ENCODE assay signal across 9 mouse cellular contexts in genomic region chr1:134708801-134709385, GRCm38 (mm10).
A peak's percentile ranks its signal among the peaks of the same experiment; 100 is the strongest.
DNase-seq lines count a peak whose midpoint lies in the region; ATAC-seq and TF ChIP-seq lines count a peak whose summit lies in the region.
"Had no signal": no experiment of that assay in that cellular context is flagged by ENCODE, and none has a peak within 500 bp of the region (broad histone marks: within the 10 kb centered on the region; RNA-seq: fewer than 3 reads in every experiment).

No protein-coding gene starts in this region.

- no peak for TF ChIP-seq POLR2A in heart, adult 2 months (IDR thresholded peaks at IDR 0.05; ENCODE audit: insufficient read depth, low read depth, low read length)

- H3K27ac ChIP-seq in heart, adult 2 months = no peak overlapping the region
- no peak overlapping the region for H3K27ac ChIP-seq in hindbrain, embryonic 14.5 days
- H3K27ac ChIP-seq in lung, embryonic 15.5 days = no peak overlapping the region

- TF ChIP-seq EP300 in heart, adult 2 months (IDR thresholded peaks at IDR 0.05; ENCODE audit: insufficient read depth, low read depth, low read length) = no peak

- peaks cover 18% of the 10 kb centered on the region for H3K27me3 ChIP-seq in heart, adult 2 months (ENCODE audit: control insufficient read depth, insufficient read depth, low read length)
- peaks cover 14% of the 10 kb centered on the region for H3K27me3 ChIP-seq in hindbrain, embryonic 14.5 days (ENCODE audit: control insufficient read depth, insufficient read depth, low read length)
- H3K27me3 ChIP-seq in lung, embryonic 15.5 days = peaks cover 73% of the 10 kb centered on the region

- TF ChIP-seq CTCF in heart, adult 2 months (IDR thresholded peaks at IDR 0.05) = no peak

- no peak overlapping the region for H3K9ac ChIP-seq in heart, adult 2 months (ENCODE audit: low read depth, low read length)
- peak overlapping the region; percentile 57 for H3K9ac ChIP-seq in hindbrain, embryonic 14.5 days
- H3K9ac ChIP-seq in lung, embryonic 15.5 days = 0 out of 2 replicates have a peak overlapping the region, but pooled peaks have one; percentile 14

- no peaks in the 10 kb centered on the region for H3K36me3 ChIP-seq in heart, adult 2 months (ENCODE audit: control insufficient read depth, insufficient read depth, low read length)
- no peaks in the 10 kb centered on the region for H3K36me3 ChIP-seq in hindbrain, embryonic 14.5 days (replicated peaks; ENCODE audit: control insufficient read depth, insufficient read depth)
- H3K36me3 ChIP-seq in lung, embryonic 15.5 days = no peaks in the 10 kb centered on the region
- H3K36me3 ChIP-seq: G1E had no signal

- 0 out of 2 replicates have a peak overlapping the region, but pooled peaks have one; percentile 20 for H3K4me3 ChIP-seq in heart, adult 2 months
- H3K4me3 ChIP-seq in hindbrain, embryonic 14.5 days (replicated peaks; ENCODE audit: low read length) = peak overlapping the region; percentile 49
- H3K4me3 ChIP-seq in lung, embryonic 15.5 days = peak overlapping the region; percentile 42

- intact Hi-C loops in heart, adult 2 months (cut with DNase I) = no loop called here
- intact Hi-C loops in heart, postnatal 36 days (cut with DNase I) = loop anchor here (5.0 kb wide), 1 partner anchor 72 kb away; no protein-coding TSS in a partner anchor

- DNase-seq in heart, adult 2 months = no peak
- no peak for DNase-seq in heart, postnatal 36 days
- peak; percentile 48 for DNase-seq in ES-CJ7 (ENCODE audit: low read depth, low spot score)
- DNase-seq in embryo, embryonic 9.5 days (ENCODE audit: extremely low spot score) = peak; percentile 72
- peak; percentile 70 for DNase-seq in hindbrain, embryonic 14.5 days (ENCODE audit: low spot score)
- peak; percentile 40 for DNase-seq in right cerebral cortex, adult 18-20 months

- ATAC-seq in hindbrain, embryonic 14.5 days (ENCODE audit: low FRiP score) = peak; percentile 24; the same call in 1 of the 2 replicates
- ATAC-seq in lung, embryonic 15.5 days (ENCODE audit: borderline replicate concordance, extremely low read depth, low FRiP score, low TSS enrichment) = no peak
- ATAC-seq in erythroid progenitor cell, adult 5-6 weeks (replicated peaks; ENCODE audit: low FRiP score, poor library complexity, severe bottlenecking) = no peak

- H3K4me2 ChIP-seq in hindbrain, embryonic 14.5 days (replicated peaks) = peak overlapping the region; percentile 92
- peak overlapping the region; percentile 90 for H3K4me2 ChIP-seq in lung, embryonic 15.5 days

- H3K9me3 ChIP-seq in hindbrain, embryonic 14.5 days (ENCODE audit: control insufficient read depth, low read length) = no peaks in the 10 kb centered on the region
- H3K9me3 ChIP-seq in lung, embryonic 15.5 days = no peaks in the 10 kb centered on the region
- H3K9me3 ChIP-seq: G1E had no signal

- no peaks in the 10 kb centered on the region for H3K79me2 ChIP-seq in heart, adult 2 months (replicated peaks; ENCODE audit: control insufficient read depth, insufficient read depth, low read length)

- no peaks in the 10 kb centered on the region for H3K4me1 ChIP-seq in heart, adult 2 months (ENCODE audit: control insufficient read depth, insufficient read depth, low read length)
- H3K4me1 ChIP-seq in hindbrain, embryonic 14.5 days (replicated peaks; ENCODE audit: control insufficient read depth, insufficient read depth, low read length) = peaks cover 28% of the 10 kb centered on the region; the same call in 1 of the 2 replicates
- H3K4me1 ChIP-seq in lung, embryonic 15.5 days = peaks cover 23% of the 10 kb centered on the region

- under 1% methylated on average over 46 of the region's 46 CpGs for WGBS in heart, adult 2 months
- WGBS in hindbrain, embryonic 14.5 days = under 1% methylated on average over 45 of the region's 46 CpGs
- under 1% methylated on average over 46 of the region's 46 CpGs for WGBS in lung, embryonic 15.5 days

Comparison
In these comparisons a context has a peak if more than half of its experiments do, and no peak if none do; other contexts are left out.
1. DNase-seq: peak in ES-CJ7 (single experiment), embryo, embryonic 9.5 days (single experiment), hindbrain, embryonic 14.5 days (single experiment) and right cerebral cortex, adult 18-20 months (single experiment); none in heart, adult 2 months (0 of 2) and heart, postnatal 36 days (0 of 2).
2. Peak in every context shown above with its lines, with median percentiles within 50 percentile points of each other: H3K4me3 ChIP-seq.